Mouse (Mus musculus) B cell, adult (primary cell): ENCODE data around the gene Ssr1. TPM values are rescaled to one million over a fixed set of nuclear protein-coding genes. Genes with fewer than 3 reads are reported as not detected.

Source experiments
- total RNA-seq: library from RNA; stranded (reverse); gene quantifications from 4 replicates; pipeline ENCODE4 v1.2.4, GENCODE M21; 2023; ENCODE audit not compliant: inconsistent age

Gene Ssr1
- total RNA-seq, result 56.1 to 70.9 TPM (median 62.9 TPM) in 4 replicates

DNA sequence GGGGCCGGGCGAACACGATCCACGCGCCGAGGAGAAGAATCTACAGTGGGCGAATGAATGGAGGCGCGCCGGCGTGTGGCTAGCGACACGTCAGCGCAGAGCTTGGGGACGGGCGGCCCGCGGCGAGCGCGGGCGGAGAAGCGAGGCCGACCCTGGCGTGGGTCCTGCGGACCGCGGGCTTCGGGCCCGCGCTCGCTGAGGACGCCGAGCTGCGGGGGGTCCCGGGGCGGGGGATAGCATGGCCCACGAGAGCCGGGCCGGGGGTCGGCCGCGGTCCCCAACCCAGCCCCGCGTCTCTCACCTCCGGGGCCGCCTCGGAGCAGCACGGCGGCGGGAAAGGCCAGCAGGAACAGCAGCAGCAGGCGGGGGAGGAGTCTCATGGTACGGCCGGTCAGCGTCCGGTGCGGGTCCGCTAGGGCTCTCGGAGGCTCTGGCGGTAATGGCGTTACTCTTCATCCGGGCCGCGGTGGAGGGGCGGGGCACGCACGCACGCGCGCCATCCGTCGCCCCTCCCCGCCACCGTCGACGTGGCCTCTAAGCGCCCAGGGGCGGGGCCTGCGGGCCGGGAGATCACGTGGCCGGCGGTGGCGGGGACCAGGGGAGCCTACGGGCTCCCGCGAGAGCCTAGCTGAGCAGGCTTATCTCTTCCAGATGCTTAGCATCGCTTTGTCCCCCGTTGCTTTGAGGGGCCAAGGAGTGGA lies at the start of gene Ssr1:
TSS of gene Ssr1 (minus strand) at position 514 of the 701 bp plus-strand sequence.

DNA sequence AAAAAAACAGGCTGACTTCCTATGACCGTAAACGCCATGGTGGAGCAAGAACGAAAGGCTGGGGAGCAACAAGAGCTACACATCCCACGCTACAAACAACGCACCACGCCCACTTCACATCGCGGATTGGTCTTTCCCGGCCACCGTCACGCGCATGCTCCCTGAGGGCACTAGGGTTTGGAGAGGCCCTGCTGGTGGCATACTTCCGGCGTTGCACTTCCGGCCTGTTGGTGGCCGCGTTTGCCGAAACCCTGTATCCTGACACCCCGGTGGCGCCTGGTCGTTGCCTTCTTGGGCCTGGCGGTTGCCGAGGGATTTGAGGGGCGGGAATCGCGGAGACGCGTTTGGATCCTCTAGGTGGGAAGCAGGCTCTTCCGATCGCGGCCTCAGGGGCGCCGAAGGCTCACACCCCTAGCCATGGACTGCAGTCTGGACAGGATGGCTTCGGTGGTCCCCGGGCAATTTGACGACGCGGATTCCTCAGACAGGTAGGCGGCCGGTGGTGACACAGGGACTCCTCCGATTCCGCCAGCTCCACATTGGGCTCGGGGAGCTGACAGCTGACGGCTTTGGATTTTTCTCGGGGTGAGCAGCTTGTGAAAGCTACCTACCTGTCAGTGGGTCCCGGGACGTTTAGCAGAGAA lies 43.1 kb upstream of the Ssr1 start, which contains the start of gene Cage1:
TSS of gene Cage1 (minus strand) at position 26 of the 644 bp plus-strand sequence.

DNA sequence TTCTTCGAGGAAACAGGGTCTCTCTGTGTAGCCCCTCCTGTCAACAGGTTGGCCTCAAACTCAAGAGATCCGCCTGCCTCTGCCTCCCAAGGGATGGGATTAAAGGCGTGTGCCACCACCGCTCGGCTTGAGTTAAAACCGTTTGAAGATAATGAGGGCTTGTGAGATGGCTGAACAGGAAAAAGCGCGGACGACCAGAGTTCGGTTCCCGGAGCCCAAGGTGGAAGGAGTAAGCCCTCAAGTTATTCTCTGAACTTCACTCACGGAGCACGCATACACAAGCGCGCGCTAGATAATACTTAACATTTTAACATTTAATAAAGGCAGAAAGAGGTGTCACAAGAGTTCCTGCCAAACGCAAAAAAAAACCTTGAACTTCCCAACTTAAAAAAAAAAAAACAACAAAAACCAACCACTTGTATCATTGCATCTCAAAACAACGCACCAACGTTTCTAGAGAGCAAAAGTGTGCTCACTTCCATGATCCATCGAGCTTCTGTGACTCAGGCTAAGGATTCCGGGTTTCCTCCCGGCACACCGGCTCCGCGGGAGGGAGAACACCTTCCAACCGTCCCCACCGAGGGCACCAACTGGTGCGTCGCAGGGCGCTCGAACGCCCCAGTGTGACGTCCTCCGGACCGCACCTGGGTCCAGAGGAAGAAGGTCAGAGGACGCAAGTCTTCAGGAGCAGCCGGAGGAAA lies 42.5 kb upstream of the Ssr1 start, which contains the start of gene Riok1:
TSS of gene Riok1 (plus strand) at position 653 of the 701 bp plus-strand sequence.

Other genes starting within 250 kb of the Ssr1 start
- 63.0 to 70.9 TPM (median 69.1 TPM) in 4 replicates for gene Rreb1, start 215.8 kb downstream of the Ssr1 start, total RNA-seq
- 105 to 109 TPM (median 108 TPM) in 4 replicates for gene Riok1, start 42.8 kb upstream of the Ssr1 start, total RNA-seq
- gene Cage1, start 42.9 kb upstream of the Ssr1 start, total RNA-seq, result 2.3 to 2.8 TPM (median 2.4 TPM) in 4 replicates
- 0.06 TPM in 1 of 4 replicates, not detected in the others for gene Dsp, start 157.1 kb upstream of the Ssr1 start, total RNA-seq
- 53.8 to 62.6 TPM (median 58.0 TPM) in 4 replicates for gene Snrnp48, start 210.7 kb upstream of the Ssr1 start, total RNA-seq